Mouse (Mus musculus) kidney, adult 2 months (tissue): ENCODE results near the gene Ccdc124.

Experiments
- CTCF ChIP-seq: fragments of 200-500 bp; conservative IDR thresholded peaks from 2 replicates; pipeline ENCODE4 v1.5.1; 2011; ENCODE audit warnings: low read depth, mild to moderate bottlenecking, control low read depth, low read length, moderate library complexity, mixed read lengths; ENCODE audit not compliant: insufficient read depth, insufficient read length
- POLR2A ChIP-seq: fragments of 200-500 bp; IDR thresholded peaks from one replicate; pipeline ENCODE4 v1.6.1; 2011; ENCODE audit warnings: low read depth, low read length, control low read depth

- no peak for TF ChIP-seq CTCF
- TF ChIP-seq POLR2A = no peak
These were observed 21.9 kb downstream of the Ccdc124 start for GRCm38 (mm10) chr8:70851837-70852236.
